Mouse (Mus musculus): ENCODE measurements around the gene Card9.

DNA sequence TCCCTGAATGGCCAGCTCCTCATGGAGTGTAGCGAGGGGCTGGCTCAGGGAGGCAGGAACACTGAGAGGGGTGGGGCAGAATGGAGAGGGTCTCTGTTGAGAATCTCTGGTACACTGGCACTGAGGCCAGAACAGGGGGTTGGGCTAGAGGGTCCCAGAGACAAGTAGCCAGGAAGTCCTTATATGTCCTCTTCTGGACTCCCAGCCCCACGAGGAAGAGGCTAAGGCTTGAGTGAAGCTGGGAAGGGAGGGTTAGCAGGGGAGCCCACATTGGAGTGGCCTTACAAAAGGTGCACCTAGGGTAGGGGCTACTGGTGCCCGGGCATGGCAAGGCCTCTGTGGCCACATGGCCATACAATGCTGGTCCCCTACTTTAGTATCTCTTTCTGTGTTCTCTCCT lies 43.3 kb downstream of the Card9 start:
- TF ChIP-seq FLI1 (IDR thresholded peaks at IDR 0.05; ENCODE audit: low read length), result no peak
- no peak for TF ChIP-seq GATA1 (IDR thresholded peaks at IDR 0.05; ENCODE audit: borderline replicate concordance, low read length)
